Mouse (Mus musculus) small intestine, adult 2 months (tissue): ENCODE measurements around the gene Heyl. TPM values are rescaled to one million over a fixed set of nuclear protein-coding genes. Genes with fewer than 3 reads are reported as not detected.
A peak's percentile ranks its signal among the peaks of the same experiment; 100 is the strongest.

Source experiments
- H3K27ac ChIP-seq: fragments of 200-500 bp; 2 replicates; pipeline ENCODE4 v1.5.1; 2012; ENCODE audit warnings: low read depth, low read length, control low read depth, inconsistent platforms; ENCODE audit not compliant: insufficient read depth
- H3K27me3 ChIP-seq: fragments of 200-500 bp; 2 replicates; pipeline ENCODE4 v1.6.1; 2012; ENCODE audit warnings: mild to moderate bottlenecking, moderate library complexity, low read length, inconsistent platforms; ENCODE audit not compliant: control insufficient read depth, insufficient read depth
- H3K36me3 ChIP-seq: fragments of 200-500 bp; 2 replicates; pipeline ENCODE4 v1.6.1; 2012; ENCODE audit warnings: mild to moderate bottlenecking, low read length, control low read depth, inconsistent platforms; ENCODE audit not compliant: control insufficient read depth, insufficient read depth
- H3K4me1 ChIP-seq: fragments of 200-500 bp; 2 replicates; pipeline ENCODE4 v1.6.1; 2012; ENCODE audit warnings: low read length, inconsistent platforms, mixed read lengths; ENCODE audit not compliant: control insufficient read depth, insufficient read depth, insufficient read length
- H3K4me3 ChIP-seq: fragments of 200-500 bp; 2 replicates; pipeline ENCODE4 v1.5.1; 2012; ENCODE audit warnings: low read depth, mild to moderate bottlenecking, control low read depth, inconsistent platforms, low read length, moderate library complexity
- CTCF ChIP-seq: fragments of 200-500 bp; IDR thresholded peaks from 2 replicates; pipeline ENCODE4 v1.5.1; 2012; ENCODE audit warnings: low read depth, mild to moderate bottlenecking, control low read depth, inconsistent platforms, low read length, moderate library complexity, mixed read lengths; ENCODE audit not compliant: insufficient replicate concordance, insufficient read length; ENCODE audit errors: extremely low read depth
- POLR2A ChIP-seq: fragments of 200-500 bp; IDR thresholded peaks from 2 replicates; pipeline ENCODE4 v1.6.1; 2012; ENCODE audit warnings: low read depth, mild to moderate bottlenecking, control low read depth, inconsistent platforms, low read length, moderate library complexity
- WGBS: fragments of 180-500 bp; shearing (Covaris S2); methylation state at CpG from one replicate; pipeline ENCODE4 v1.1.7; 2018; 5-methylcytosine and 5-hydroxymethylcytosine counted together
- polyA plus RNA-seq: library from polyadenylated mRNA; depleted of rRNA; stranded (reverse); fragments of >200 nt; gene quantifications from 2 replicates; pipeline ENCODE4 v1.2.3, GENCODE M21; 2012

Gene Heyl
- polyA plus RNA-seq, 1 experiment = 1.3 TPM

DNA sequence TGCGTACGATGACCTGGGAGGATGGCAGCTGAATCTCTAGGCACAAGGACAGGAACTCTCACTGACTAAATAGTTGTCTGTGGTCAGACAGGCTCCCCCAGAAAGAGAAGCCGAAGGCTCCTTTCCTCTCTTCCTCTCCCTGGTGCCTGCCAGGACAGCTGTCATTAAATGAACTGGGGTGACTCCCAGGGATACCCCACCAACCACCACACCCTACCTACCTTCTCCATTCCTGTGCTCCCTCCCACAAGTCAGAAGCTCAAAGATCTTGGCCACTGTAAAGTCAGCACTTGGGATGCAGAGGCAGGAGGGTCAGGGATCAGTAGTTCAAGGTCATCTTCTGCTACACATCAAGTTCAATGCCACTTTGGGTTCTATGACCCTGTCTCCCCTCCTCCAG is 515 bp upstream of the Heyl start:
- Histone ChIP-seq H3K27ac (no peak overlapping the region), H3K27me3 (peaks cover 8% of the 10 kb centered on the region), H3K4me1 (no peaks in the 10 kb centered on the region; the same call in 1 of the 2 replicates), H3K36me3 (no peaks in the 10 kb centered on the region), H3K4me3 (no peak overlapping the region)
- TF ChIP-seq CTCF = no peak
- TF ChIP-seq POLR2A = no peak
- WGBS = 62% methylated on average over 3 of the region's 3 CpGs

DNA sequence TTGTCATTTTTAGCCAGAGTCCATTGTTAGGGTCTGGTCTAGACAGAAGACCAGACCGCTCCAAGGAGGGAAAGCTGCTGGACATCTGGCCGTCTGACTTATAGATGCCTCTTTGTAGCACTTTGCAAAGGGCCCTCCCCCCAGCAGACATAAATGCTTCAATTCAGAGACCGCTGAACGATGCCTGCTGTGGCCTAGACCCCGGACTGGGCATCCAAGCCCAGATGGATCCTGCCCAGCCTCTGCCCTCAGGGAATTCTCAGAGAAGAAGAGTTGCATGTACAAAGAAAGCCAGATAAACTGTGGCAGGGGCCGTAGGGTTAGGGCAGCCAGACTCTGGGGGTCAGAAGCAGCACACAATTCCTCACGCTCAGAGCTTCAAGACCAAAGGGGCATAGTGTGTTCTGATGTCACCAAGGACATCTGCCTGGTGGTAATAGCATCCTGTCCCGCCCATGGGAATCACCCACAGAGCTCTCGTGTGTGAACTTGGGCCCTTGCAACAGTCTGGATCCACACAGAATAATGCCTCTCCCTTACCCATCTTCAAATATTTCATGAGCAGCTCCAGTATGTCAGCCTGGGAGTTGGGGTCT is 2.6 kb downstream of the Heyl start:
- TF ChIP-seq POLR2A (no peak), CTCF (no peak)
- H3K27me3 ChIP-seq = peaks cover 14% of the 10 kb centered on the region
- WGBS = 83% methylated on average over 9 of the region's 9 CpGs
- peaks cover 6% of the 10 kb centered on the region; the same call in 1 of the 2 replicates for H3K4me1 ChIP-seq
- no peaks in the 10 kb centered on the region for H3K36me3 ChIP-seq
- H3K27ac ChIP-seq = peak overlapping the region; percentile 29; the same call in 1 of the 2 replicates
- 0 out of 2 replicates have a peak overlapping the region, but pooled peaks have one; percentile 1 for H3K4me3 ChIP-seq

DNA sequence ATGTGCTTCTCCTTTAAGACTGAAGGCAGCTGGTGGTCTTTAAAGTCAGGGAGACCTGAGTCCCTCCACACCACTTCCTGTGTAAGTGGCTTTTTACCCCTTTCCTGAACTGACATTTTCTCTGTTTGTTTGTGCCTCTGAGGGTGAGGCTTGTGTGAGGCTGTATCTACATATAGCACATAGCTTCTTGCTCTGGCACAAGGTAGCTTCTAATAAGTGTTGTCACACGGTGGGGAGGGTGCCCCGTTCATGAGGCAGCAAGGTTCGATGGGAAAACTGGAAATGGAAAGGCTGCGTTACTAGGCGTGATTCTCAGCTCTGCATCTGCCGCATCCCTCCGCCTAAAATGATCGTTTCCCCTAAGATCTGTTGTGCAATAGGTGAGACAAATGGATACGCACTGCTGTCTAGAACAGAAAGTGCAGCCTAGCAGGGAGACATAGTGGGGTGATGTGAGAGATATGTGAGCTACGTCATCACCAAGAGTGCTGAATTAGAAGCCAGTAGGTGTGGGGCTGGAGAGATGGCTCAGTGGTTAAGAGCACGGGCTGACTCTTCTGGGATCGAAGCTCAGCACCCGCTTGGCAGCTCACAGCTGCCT is 3.2 kb downstream of the Heyl start:
- 78% methylated on average over 13 of the region's 13 CpGs for WGBS
- Histone ChIP-seq H3K4me3 (no peak overlapping the region), H3K27ac (peak overlapping the region; percentile 29), H3K36me3 (no peaks in the 10 kb centered on the region), H3K4me1 (peaks cover 6% of the 10 kb centered on the region; the same call in 1 of the 2 replicates), H3K27me3 (peaks cover 14% of the 10 kb centered on the region)
- no peak for TF ChIP-seq POLR2A
- no peak for TF ChIP-seq CTCF

DNA sequence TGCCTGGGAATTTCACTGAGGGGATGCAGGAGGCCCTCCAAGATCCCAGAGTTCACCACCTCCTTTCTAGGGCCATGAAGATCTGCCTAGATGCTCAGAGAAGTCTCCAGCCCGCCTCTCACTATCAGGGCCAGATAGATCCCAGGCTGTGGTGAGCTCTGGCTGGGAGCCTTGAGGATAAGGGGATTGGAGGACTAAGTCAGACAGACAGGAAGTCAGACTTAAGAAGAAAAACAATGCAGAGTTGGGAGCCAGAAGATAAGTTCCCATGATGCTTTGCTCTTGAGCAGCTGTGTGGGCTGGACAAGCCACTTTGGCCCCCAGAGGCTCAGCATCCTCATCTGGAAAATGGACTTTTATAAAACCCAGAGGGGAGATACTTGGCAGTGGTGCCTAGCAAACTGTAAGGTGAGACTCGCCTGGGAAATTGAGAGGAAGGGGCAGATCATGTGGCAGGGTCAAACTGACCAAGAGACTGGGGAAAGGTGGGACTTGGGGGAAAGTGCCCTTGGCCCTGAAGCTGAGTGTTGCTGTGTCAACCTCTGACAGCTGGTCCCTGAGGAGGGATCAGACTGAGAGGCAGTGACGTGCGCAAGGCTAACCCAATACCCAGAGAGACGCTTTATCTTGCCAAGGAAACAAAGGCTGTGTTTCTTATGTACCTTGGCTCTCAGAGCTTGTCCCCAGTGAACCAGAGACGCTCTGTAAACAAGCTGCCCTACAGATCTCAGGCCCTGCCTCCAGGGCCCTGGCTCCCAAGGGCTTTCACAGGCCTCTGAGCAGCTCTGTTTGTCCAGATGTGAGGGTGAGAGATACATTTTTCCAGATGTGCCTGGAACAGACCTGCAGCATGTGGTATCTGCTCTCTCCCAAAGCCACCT is 4.3 kb downstream of the Heyl start:
- Histone ChIP-seq H3K27me3 (peaks cover 14% of the 10 kb centered on the region), H3K27ac (0 out of 2 replicates have a peak overlapping the region, but pooled peaks have one; percentile 10), H3K4me1 (peaks cover 6% of the 10 kb centered on the region; the same call in 1 of the 2 replicates), H3K36me3 (no peaks in the 10 kb centered on the region), H3K4me3 (no peak overlapping the region)
- 28% methylated on average over 6 of the region's 6 CpGs for WGBS
- TF ChIP-seq CTCF = no peak
- no peak for TF ChIP-seq POLR2A

DNA sequence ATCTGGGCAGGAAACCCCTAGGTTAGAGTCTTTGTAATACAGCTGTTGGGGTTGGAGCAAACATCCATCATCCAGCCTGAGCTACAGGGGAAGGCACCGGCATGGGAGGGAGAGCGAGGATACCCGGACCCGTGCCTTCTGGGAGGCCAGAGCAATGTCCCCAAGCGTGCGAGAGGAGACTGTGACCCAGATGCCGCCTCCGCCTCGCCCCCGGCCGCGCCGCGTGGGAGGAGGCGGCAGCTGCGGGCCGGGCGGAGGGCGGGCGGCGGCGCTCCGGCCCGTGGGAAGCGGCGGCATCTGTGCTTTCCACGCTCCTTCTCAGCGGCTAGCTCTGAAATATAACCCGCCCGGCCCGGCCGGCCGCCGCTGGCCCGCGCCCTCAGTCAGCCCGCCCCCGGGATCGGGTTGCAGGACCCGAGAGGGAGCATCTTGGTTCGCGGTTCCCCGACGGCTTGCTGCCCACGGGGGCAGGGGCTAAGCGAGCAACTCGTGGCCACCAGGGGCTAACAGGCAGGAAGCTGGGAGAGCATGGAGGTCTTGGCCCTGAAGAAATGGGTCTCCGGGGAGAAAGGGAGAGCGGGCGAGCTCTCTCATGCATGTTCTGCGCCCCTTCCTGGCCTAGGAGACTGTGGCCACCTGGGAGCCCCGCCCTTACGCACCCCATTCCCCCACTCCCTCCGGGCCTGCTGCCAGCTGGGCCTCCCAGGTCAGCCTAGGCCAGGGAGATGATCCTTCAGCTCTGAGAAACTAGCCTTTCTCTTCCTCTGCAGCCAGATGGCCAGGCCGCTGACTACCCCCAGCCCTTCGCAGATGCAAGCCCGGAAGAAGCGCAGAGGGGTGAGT is 6.2 kb downstream of the Heyl start:
- Histone ChIP-seq H3K4me1 (peaks cover 6% of the 10 kb centered on the region; the same call in 1 of the 2 replicates), H3K27me3 (peaks cover 6% of the 10 kb centered on the region), H3K4me3 (peak overlapping the region; percentile 44), H3K36me3 (no peaks in the 10 kb centered on the region), H3K27ac (no peak overlapping the region)
- WGBS = 7% methylated on average over 58 of the region's 58 CpGs
- TF ChIP-seq CTCF (no peak), POLR2A (no peak)

DNA sequence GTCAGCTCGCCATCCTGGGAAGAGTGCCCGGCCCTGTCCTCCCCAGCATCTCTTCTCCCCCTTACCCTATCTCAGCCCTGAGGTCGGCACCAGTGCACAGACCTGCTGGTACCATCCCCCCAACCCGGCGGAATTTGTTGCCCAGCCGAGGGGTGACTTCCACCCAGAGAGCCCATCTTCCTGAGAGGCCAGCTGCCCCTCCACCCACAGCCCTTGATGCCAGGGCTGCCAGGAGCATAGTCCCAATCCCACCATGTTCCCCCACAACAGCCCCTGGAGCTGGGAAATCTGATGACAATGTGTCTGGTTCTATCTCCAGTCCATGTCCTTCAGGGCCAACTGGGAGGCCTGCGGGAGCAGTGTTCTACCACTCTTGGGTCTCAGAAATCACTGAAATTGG is 12.9 kb downstream of the Heyl start:
- no peak overlapping the region for H3K27ac ChIP-seq
- WGBS = 85% methylated on average over 7 of the region's 7 CpGs

More for the DNA sequence above, 12.9 kb downstream of the Heyl start:
- Histone ChIP-seq H3K4me3 (no peak overlapping the region), H3K36me3 (no peaks in the 10 kb centered on the region), H3K27me3 (no peaks in the 10 kb centered on the region), H3K4me1 (no peaks in the 10 kb centered on the region)
- TF ChIP-seq CTCF (no peak), POLR2A (no peak)
